Mouse (Mus musculus) mouse embryonic stem cell (cell line): ENCODE results near the gene Rab37.

Source experiments
- in situ Hi-C, 2 experiments: fragments of 300-500 bp; cut with MboI; formaldehyde crosslinking; loops; 1 replicate in 1 of 2; 3 replicates in 1 of 2; pipeline ENCODE4 v1.14.3; 2019 to 2020; ENCODE audit warnings: low sequenced_read_pairs in 2 of 2, low pct_unique_long_range_greater_than_20kb in 1 of 2, mixed read lengths in 1 of 2; ENCODE audit not compliant: unreplicated experiment in 1 of 2

The Rab37 gene

DNA sequence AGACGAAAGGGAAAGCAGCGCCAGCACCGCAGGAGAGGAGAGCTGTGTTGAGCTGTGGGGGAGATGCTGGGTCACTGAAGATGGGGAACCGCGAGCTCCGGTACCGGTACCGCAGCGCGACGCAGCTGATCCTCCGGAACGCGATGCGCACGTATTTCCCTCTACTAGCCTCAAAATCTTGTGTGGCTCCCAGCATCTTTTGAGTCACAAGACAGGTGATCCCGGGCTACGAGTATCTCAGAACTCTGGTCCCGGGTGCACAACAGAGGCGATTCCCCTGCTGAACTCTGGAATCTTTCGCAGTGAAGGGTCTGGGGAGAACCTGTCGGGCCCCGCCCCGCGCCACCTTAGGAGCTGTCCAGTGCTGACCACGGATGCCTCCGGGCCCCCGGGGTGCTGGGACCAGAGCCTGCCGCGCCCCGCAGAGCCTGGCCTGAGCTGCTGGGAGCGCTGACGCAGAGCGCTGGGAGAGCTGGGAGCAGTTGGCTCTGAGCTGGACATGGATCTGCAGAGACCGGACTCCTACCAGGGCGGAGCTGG lies at the start of gene Rab37:
Rab37 (plus strand) TSS at position 70 of the 540 bp plus-strand sequence.
- in situ Hi-C loops = loop anchor here (5.0 to 10.0 kb wide), 3 partner anchors 63 to 183 kb away; partner anchors contain the start of gene Fdxr (in 1 of the 2)

DNA sequence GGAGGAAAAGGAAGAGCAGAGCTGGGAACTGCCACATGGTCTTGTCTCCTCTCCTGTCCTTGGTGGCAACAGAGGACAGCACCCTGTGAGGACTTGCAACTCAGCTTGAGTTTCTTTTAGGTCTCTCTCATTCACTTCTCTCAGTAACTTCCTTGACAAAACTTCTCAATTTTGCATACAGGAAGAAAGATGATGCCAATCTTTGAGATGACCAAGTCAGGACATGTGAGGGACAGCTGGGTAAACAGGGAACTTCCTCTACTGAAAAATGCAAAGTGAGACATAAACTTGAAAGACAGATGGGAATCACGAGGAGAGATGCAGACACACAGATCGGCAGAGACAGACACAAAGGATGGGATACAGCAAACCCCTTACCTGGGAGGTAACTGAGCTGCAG lies 43.0 kb upstream of the Rab37 start, which contains the start of gene Cd300ld3:
Cd300ld3 (minus strand) TSS at position 151 of the 400 bp plus-strand sequence.
- in situ Hi-C loops = no loop called here

DNA sequence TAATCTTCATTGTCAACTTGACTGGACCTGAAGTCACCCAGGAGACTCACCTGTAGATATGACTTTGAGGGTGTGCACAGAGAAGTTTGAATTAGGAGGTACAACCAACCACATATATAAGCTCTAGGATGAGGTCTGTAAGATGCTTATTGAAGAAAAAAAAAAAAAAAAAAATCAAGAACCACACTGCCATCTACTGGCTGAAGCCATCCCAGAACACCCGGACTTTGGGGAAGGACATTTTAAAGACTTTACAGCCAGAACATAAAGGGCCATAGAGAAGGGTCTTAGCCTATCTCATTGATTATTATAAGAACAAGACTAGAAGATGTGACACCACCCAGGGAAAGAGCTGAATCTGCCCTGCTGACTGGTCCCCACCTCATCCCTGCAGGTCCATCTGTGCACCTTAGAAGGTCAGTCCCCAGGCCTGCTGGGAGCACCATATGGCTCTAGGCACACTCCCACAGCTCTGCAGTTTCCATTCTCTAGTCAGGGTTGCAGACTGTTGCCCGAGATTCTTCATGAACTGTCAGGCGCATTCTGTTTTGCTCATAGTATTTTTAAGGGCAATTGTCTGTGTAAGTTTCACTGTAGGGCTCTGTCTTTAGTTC lies 41.8 kb upstream of the Rab37 start:
- in situ Hi-C loops = no loop called here

DNA sequence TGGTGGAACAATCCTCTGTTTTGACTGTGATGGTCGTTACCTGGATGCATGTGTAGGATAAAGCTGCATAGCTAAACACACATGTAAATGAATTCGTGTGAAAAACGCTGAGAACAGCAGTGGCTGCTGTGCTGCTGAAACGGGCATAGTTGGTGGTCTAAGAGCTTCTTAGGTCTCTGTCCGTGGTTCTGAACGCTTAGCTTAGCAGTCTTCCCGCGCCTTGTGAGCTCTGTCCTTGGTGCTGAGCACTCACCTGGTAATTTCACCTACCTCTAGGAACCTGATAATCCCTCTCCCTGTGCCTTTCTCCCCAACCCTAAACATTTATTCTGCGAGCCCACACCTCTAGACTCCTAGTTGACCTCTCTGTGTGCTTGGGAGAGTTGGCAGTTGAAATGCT lies 39.0 kb upstream of the Rab37 start:
- in situ Hi-C loops = loop anchor here in 1 of 2 experiments (25.0 kb wide), 1 partner anchor 240 kb away; no protein-coding TSS in a partner anchor

DNA sequence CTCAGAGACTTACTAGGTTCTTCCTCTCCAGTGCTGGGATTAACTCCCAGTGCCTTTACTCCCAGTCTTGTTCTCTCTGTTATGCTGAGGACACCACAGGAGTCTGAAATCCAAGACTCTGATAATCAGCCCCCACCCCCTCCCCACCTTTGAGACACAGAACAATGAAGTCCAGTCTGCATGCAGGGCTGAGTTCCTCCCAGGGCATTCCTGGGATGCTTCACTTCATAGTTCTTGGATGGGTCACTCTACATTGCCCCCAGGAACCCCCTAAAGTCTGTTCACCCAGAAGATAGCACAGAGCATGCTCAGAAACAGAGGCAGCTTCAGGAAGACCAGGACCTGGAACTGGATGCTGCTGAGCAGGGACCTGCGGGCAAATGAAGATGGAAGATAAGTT lies 38.2 kb upstream of the Rab37 start:
- in situ Hi-C loops = loop anchor here in 1 of 2 experiments (25.0 kb wide), 1 partner anchor 241 kb away; no protein-coding TSS in a partner anchor

DNA sequence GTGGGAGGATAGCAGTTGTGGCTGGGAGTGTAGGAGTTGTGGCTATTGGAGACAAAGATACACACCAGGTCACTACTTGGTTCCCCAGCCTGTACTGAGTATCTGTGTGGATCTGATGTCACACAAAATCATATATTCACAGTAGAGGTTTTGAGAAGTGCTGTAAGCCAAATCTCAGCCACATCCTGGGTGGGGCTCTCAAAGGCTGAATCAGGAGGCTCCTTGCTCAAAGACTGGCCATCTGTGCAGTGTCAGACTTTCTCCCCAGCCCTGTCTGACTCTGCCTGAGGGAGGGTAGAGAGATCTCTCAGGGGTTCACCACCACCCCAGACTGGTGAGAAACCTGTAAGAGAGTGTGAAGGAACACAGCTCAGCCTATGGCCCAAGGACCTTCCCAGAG lies 36.7 kb upstream of the Rab37 start:
- in situ Hi-C loops = loop anchor here in 1 of 2 experiments (25.0 kb wide), 1 partner anchor 242 kb away; no protein-coding TSS in a partner anchor

DNA sequence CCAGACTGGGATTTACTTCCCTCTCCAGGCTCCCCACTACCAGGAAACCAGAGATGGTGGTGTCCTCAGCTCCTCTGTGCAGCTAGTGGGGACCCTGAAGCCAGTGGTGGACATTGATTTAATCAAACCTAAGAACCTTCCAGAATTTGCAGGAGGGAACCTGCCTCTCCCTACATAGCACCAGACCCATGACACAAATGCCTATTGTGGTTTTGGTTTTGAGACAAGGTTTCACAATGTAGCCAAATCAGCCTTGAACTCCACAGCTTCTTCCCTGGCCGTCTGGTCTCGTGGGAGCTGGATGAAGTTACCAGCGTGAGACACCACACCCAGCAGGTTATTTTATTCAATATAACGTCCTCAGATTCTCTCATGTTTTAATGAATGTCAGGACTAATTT lies 32.5 kb upstream of the Rab37 start:
- in situ Hi-C loops = loop anchor here in 1 of 2 experiments (25.0 kb wide), 1 partner anchor 246 kb away; no protein-coding TSS in a partner anchor

DNA sequence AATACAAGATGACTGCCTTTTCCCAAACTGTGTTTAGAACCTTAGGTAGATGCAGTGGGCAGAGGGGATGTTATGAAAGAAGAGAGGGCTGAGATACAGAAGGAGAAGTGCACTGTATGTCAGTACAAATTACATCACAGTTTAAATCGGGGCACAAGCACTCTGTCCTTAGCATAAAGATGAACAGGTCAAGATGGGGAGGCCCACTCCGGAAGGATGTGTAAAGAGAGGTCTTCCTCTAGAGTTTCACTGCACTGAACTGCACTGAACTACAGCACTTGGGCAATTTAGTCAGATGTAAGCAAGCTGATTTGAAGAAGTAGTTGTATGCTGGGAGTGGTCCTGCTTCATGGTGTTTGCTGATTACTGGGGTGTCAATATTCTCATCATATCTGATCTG lies 31.4 kb upstream of the Rab37 start:
- in situ Hi-C loops = loop anchor here in 1 of 2 experiments (10.0 to 25.0 kb wide), 2 partner anchors 135 to 247 kb away; no protein-coding TSS in a partner anchor

DNA sequence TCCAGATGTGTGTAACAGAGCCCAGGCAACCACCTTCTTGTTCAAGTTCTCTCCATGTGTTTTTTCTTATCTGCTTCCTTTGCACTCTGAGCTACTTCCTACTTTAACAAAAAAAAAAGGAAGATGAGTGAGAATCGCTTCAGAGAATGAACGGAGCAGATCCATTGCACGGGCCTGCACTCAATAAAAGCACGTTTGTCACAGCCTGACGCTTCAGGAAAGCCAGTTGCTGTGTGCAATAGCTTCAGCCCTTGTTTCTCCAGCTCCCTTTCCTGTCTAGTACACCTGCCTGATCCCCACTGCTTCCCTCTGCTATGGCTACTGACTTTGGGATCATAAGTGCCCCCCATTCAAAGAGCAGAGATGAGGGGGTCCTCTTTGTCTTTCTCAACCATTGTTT lies 29.2 kb upstream of the Rab37 start, which contains the start of gene Cd300e:
Cd300e (minus strand) TSS at position 101 of the 400 bp plus-strand sequence.
- in situ Hi-C loops = loop anchor here in 1 of 2 experiments (10.0 to 25.0 kb wide), 2 partner anchors 137 to 250 kb away; no protein-coding TSS in a partner anchor

DNA sequence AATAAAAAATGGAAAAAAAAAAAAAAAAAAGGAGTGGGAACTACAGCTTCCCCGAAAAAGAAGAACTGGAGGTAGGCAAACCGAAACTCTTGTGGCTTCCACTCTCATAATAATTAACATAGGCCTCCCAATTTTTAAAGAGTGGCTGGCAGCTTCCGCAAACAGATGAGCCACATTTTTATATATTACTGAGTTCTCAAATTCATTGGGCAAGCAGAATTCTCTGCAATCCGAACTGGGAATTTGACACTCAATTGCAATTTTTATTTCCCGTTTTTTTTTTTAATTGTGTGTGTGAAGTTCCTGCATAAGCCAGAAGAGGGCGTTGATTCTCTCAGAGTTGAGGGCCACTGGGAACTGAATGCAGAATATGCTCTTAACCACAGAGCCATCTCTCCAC lies 24.5 kb upstream of the Rab37 start:
- in situ Hi-C loops = loop anchor here in 1 of 2 experiments (10.0 to 25.0 kb wide), 2 partner anchors 142 to 254 kb away; no protein-coding TSS in a partner anchor

DNA sequence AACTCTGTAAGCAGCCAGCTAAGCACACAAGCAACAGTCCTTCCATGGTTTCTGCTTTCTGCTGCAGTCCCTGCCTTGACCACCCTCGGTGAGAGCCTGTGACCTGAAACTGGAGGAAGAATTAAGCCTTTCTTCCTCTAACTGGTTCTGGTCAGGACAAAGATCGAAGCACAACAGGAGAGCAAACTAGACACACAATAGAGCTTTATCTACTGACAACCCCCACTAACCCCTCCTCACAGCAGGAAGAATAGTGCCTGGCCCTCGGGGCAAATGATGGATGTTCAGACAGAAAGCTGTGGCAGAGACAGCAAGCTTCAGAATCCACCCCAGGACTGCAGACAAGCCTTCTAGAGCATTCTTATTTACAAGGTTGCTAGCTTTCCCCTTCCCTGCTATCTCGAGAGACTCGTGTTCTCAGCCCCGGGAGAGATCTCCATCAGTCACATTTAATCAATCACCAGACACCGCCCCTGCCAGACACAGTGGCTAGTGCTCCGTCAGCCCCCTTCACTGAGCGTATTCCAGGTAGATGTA lies 20.1 kb upstream of the Rab37 start:
- in situ Hi-C loops = loop anchor here in 1 of 2 experiments (25.0 kb wide), 1 partner anchor 259 kb away; no protein-coding TSS in a partner anchor

DNA sequence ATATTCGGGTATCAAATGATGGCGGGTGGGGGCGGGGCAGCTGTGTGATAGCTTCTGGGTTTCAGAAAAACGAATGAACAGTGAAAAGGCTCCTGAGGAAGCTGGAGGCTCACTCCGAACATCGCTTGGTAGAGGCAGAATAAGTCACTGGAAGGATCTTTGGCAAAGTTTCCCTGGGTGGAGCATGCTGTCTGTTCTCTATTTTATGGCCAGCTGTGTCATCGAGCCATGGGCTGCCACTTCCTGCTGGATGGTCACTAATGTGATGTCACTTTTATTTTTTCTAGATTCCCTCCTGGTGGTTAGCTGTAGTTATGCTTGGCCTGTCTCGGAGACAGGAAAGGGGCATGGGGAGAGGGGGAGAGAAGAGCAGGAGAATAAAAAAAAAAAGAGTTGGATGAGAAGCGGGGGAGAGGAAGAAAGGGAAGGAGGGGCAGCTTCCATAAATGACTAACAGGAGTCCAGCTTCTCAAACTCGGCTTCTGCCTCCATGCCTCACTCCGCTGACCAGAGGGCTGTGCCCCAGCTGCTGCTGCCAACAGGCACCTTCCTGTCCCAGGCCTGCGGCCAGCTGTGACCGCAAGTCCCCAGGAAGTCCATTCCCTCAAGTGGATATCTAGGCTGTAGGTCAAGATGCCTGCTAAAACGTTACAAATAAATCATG lies 19.5 kb upstream of the Rab37 start:
- in situ Hi-C loops = loop anchor here in 1 of 2 experiments (25.0 kb wide), 1 partner anchor 259 kb away; no protein-coding TSS in a partner anchor

DNA sequence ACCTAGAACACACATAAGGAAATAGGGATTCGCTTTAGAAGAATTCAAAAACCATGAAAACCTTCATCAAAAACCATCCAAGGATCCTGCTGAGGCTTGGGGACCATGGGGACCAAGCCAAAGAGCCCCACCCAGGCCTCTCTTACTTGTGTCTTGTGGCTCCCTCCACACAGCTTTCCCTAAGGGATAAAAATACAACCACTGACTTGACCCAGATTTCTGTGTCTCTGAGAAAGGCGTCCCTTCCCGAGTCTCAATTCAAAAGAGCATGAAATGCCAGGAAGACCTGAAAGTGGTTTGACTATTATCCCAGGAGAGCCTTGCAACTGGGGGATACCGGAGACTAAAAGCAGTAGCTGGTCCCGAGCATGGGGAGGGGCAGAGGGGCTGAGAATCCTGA lies 18.2 kb upstream of the Rab37 start:
- in situ Hi-C loops = loop anchor here in 1 of 2 experiments (25.0 kb wide), 1 partner anchor 261 kb away; no protein-coding TSS in a partner anchor

DNA sequence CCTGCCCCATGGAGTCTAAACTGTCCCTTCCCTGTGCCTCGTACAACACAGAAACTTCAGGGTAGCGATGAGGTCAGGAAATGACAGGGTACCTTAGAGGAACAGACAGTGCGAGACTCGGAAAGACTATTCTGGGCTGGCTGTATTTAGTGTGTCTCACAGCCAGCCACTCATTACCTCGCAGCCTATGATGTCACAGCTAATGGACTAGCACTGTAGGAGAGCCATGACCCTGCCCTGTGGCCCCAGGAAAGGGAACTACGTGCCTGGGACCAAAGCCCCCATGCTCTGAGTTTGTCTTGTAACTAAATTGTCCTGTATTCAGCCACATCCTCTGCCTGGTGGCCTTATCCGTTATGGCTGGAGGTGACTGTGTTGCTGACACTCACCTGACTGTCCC lies 15.8 kb upstream of the Rab37 start:
- in situ Hi-C loops = no loop called here

DNA sequence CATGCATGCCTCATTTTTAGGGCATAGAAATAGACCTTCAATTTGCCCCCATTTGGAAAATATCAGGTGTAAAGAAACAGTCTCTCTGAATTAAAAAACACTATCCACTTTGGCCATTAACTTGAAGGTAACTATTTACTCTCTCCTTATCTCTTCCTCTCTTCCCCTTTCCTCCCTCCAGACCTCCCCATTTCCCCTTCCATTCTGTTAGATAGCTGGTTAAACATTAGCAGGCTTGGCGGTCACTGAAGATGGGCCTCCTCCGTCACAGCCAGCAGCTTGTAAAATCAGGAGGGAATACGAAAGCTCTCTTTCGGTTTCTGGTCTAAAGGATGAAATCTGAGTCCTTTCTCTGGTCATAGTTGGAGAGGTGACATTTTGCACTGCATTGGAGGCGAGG lies 15.4 kb upstream of the Rab37 start:
- in situ Hi-C loops = no loop called here

DNA sequence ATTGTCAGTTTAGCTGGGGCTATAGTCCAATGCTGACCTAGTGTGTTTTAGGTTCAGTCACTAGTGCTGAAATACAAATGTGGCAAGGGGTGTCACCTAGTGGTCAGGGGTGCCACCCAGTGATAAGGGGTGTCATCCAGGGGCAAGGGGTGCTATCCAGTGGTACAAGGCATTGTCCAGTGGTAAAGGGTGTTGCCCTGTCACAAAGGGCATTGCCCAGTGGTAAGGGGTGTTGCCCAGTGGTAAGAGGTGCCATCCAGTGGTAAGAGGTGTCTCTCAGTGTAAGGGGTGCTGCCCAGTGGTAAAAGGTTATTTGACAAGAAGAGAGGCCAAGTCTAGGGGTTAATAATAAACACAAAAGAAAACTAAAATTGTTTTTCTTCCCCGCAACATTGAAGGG lies 13.8 kb upstream of the Rab37 start:
- in situ Hi-C loops = no loop called here

DNA sequence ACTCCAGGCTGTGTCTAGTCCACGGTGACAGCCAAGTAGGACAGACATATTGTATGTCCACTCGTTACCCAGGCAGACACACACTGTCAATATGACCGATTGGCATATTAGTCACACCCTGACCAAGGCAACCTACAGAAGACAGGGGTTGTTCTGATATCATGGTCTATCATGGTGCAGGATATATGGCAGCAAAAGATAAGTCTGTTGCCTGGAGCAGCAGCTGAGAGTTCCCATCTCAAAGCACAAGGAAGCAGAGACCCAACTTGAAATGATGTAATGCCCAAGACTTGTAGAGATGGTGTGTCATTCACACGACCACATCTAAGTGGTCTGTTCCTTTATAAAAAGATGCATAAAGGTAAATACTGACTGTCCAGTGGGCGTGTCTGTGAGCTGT lies 12.6 kb upstream of the Rab37 start:
- in situ Hi-C loops = no loop called here

DNA sequence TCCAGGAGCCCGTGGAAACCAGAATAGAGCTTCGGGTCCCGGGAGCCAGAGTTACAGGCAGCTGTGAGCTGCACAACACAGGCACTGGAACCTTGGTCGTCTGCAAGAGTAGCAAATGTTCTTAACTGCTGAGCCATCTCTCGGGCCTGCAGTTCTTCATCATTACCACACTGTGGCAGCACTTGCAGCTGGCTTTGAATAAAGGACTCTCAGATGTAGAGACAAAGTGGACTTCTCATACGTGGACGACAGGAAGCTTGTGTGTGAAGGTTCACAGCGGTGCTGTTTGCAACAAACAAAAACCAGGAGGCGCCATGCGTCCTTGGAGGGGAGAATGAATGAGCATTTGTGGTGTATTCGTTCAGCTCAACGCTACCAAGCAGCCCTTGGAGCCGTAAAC lies 10.3 kb upstream of the Rab37 start:
- in situ Hi-C loops = no loop called here

DNA sequence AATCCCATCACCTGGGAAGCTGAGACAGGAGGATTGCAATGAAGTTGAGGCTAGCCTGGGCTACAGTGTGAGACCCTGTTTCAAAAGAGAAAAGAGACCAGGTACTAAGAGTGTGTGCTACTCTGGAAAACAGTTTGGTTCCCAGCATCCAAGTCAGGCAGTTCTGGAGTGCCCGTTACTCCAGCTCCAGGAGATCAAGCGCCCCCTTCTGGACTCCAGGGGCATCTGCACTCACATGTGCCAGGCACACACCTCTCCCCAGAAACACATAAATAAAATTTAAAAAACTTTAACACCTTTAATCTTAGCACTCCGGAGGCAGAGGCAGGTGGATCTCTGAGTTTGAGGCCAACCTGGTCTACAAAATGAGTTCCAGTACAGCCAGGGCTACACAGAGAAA lies 9.9 kb upstream of the Rab37 start:
- in situ Hi-C loops = no loop called here
